Mouse (Mus musculus): ENCODE data around the gene Trim8.

GRCm38 (mm10) chr19:46510824-46511223 lies 9.3 kb downstream of the Trim8 start:
- TF ChIP-seq CTCF (IDR thresholded peaks at IDR 0.05; ENCODE audit: borderline replicate concordance, insufficient read depth, low read length): 0 out of 2 replicates have a peak, but pooled peaks have one; percentile 15
- no peak for TF ChIP-seq POLR2A (IDR thresholded peaks at IDR 0.05; ENCODE audit: low read depth, low read length)
